Mouse (Mus musculus) forebrain, embryonic 13.5 days (tissue): ENCODE results near the gene Atxn2. TPM values are rescaled to one million over a fixed set of nuclear protein-coding genes. Genes with fewer than 3 reads are reported as not detected.

Source experiments
- ATAC-seq: fragments of 200-750 bp; cut with Nextera tagmentation; 2 replicates; pipeline ENCODE4 v1.8.0; 2017
- H3K27ac ChIP-seq: fragments of 300-500 bp; sonication (generic); 2 replicates; pipeline ENCODE4 v1.5.1; 2015; ENCODE audit warnings: inconsistent platforms, mild to moderate bottlenecking, moderate library complexity
- H3K27me3 ChIP-seq: fragments of 300-500 bp; sonication (generic); 2 replicates; pipeline ENCODE4 v1.6.1; 2015; ENCODE audit warnings: mild to moderate bottlenecking, inconsistent platforms
- H3K36me3 ChIP-seq: fragments of 300-500 bp; sonication (generic); 2 replicates; pipeline ENCODE4 v1.6.1; 2015; ENCODE audit warnings: mild to moderate bottlenecking, inconsistent platforms; ENCODE audit not compliant: poor library complexity, severe bottlenecking
- H3K4me1 ChIP-seq: fragments of 300-500 bp; sonication (generic); 2 replicates; pipeline ENCODE4 v1.6.1; 2015; ENCODE audit warnings: inconsistent platforms
- H3K4me2 ChIP-seq: fragments of 300-500 bp; sonication (generic); 2 replicates; pipeline ENCODE4 v1.6.1; 2015; ENCODE audit warnings: inconsistent platforms, mild to moderate bottlenecking, moderate library complexity
- H3K4me3 ChIP-seq: fragments of 300-500 bp; sonication (generic); 2 replicates; pipeline ENCODE4 v1.5.1; 2015; ENCODE audit warnings: mild to moderate bottlenecking, inconsistent platforms
- H3K9ac ChIP-seq: fragments of 300-500 bp; sonication (generic); 2 replicates; pipeline ENCODE4 v1.6.1; 2015; ENCODE audit warnings: mild to moderate bottlenecking, inconsistent platforms
- H3K9me3 ChIP-seq: fragments of 300-500 bp; sonication (generic); replicated peaks from 2 replicates; pipeline ENCODE4 v1.6.1; 2016; ENCODE audit warnings: inconsistent platforms
- WGBS: fragments of 180-500 bp; shearing (Covaris S2); methylation state at CpG from one replicate; pipeline ENCODE4 v1.1.7; 2015; 5-methylcytosine and 5-hydroxymethylcytosine counted together
- microRNA-seq: library from miRNA; unstranded; fragments of <30 nt; microRNA quantifications from one replicate; pipeline ENCODE4, GENCODE M21; 2016
- polyA plus RNA-seq: library from polyadenylated mRNA; unstranded; fragments of >200 nt; fragmentation: Nextera tagmentation; extraction: Ambion mirVana; gene quantifications from 2 replicates; pipeline ENCODE4 v1.2.1, GENCODE M21; 2015

Atxn2 gene
- polyA plus RNA-seq, 1 experiment from 2014 or later = 57.2 TPM

GRCm38 (mm10) chr5:121856740-121857139 lies 145.6 kb downstream of the Atxn2 start:
- H3K4me1 ChIP-seq = peaks cover 15% of the 10 kb centered on the region
- no peak for ATAC-seq
- no peaks in the 10 kb centered on the region for H3K27me3 ChIP-seq
- no peak overlapping the region for H3K27ac ChIP-seq
- H3K9ac ChIP-seq = no peak overlapping the region
- WGBS = 88% methylated on average over 11 of the region's 11 CpGs
- no peak overlapping the region for H3K4me2 ChIP-seq
- peaks cover 4% of the 10 kb centered on the region; the same call in 1 of the 2 replicates for H3K9me3 ChIP-seq
- peaks cover 60% of the 10 kb centered on the region for H3K36me3 ChIP-seq
- no peak overlapping the region for H3K4me3 ChIP-seq

- H3K27ac ChIP-seq = no peak overlapping the region
- H3K9me3 ChIP-seq = peaks cover 4% of the 10 kb centered on the region; the same call in 1 of the 2 replicates
- H3K4me2 ChIP-seq = no peak overlapping the region
- H3K4me3 ChIP-seq = no peak overlapping the region
- no peak overlapping the region for H3K9ac ChIP-seq
- H3K27me3 ChIP-seq = no peaks in the 10 kb centered on the region
- WGBS = 89% methylated on average over 12 of the region's 12 CpGs
- peaks cover 15% of the 10 kb centered on the region for H3K4me1 ChIP-seq
- no peak for ATAC-seq
- H3K36me3 ChIP-seq = peaks cover 43% of the 10 kb centered on the region
Observed at GRCm38 (mm10) chr5:121858427-121858826, 147.3 kb downstream of the Atxn2 start.

- 0 out of 2 replicates have a peak, but pooled peaks cover 4% of the 10 kb centered on the region for H3K4me1 ChIP-seq
- no peak overlapping the region for H3K4me3 ChIP-seq
- H3K9me3 ChIP-seq = peaks cover 4% of the 10 kb centered on the region; the same call in 1 of the 2 replicates
- no peak overlapping the region for H3K4me2 ChIP-seq
- WGBS = 66% methylated on average over 5 of the region's 5 CpGs
- H3K36me3 ChIP-seq = peaks cover 33% of the 10 kb centered on the region
- H3K9ac ChIP-seq = no peak overlapping the region
- H3K27me3 ChIP-seq = no peaks in the 10 kb centered on the region
- H3K27ac ChIP-seq = no peak overlapping the region
- ATAC-seq = no peak
Observed at GRCm38 (mm10) chr5:121861964-121862363, 150.8 kb downstream of the Atxn2 start.

- Histone ChIP-seq H3K27ac (no peak overlapping the region), H3K4me1 (0 out of 2 replicates have a peak, but pooled peaks cover 4% of the 10 kb centered on the region), H3K9ac (no peak overlapping the region), H3K9me3 (peaks cover 4% of the 10 kb centered on the region; the same call in 1 of the 2 replicates), H3K36me3 (peaks cover 45% of the 10 kb centered on the region), H3K4me3 (no peak overlapping the region), H3K27me3 (no peaks in the 10 kb centered on the region), H3K4me2 (peak overlapping the region; percentile 24; the same call in 1 of the 2 replicates)
- ATAC-seq = no peak
- WGBS = 6% methylated on average over 7 of the region's 11 CpGs
Observed at GRCm38 (mm10) chr5:121864330-121864729, 153.2 kb downstream of the Atxn2 start.

Small RNA genes lying within 50 kb of the gene (microRNA-seq; reads per million reads assigned to microRNA genes)
- not detected for gene Mir7031

Other genes with a start within 250 kb of the Atxn2 start
- not detected in 2 replicates for gene Adam1b, start 207.9 kb upstream of the Atxn2 start, polyA plus RNA-seq
- 3.1 and 3.8 TPM in 2 replicates for gene Adam1a, start 165.9 kb upstream of the Atxn2 start, polyA plus RNA-seq
- not detected in 2 replicates for gene Gm42878, start 165.9 kb upstream of the Atxn2 start, polyA plus RNA-seq
- 53.0 and 57.0 TPM in 2 replicates for gene Mapkapk5, start 165.4 kb upstream of the Atxn2 start, polyA plus RNA-seq
- gene Aldh2, start 117.5 kb upstream of the Atxn2 start, polyA plus RNA-seq = 80.8 and 98.1 TPM in 2 replicates
- gene Acad12, start 92.4 kb upstream of the Atxn2 start, polyA plus RNA-seq = 1.0 TPM in 2 replicates
- 0.87 and 1.8 TPM in 2 replicates for gene Acad10, start 50.8 kb upstream of the Atxn2 start, polyA plus RNA-seq
- gene Brap, start 50.8 kb upstream of the Atxn2 start, polyA plus RNA-seq = 40.9 and 42.7 TPM in 2 replicates
- gene Sh2b3, start 126.3 kb downstream of the Atxn2 start, polyA plus RNA-seq = 4.7 and 4.8 TPM in 2 replicates
- 46.8 and 50.7 TPM in 2 replicates for gene Pheta1, start 137.6 kb downstream of the Atxn2 start, polyA plus RNA-seq